Mouse (Mus musculus): ENCODE measurements at regions not wholly inside any gene's neighbourhood (a gene's known extent, or its start where the extent isn't known, plus 50 kb on each side); places are given as distances from the start of the nearest gene placed in this dataset.

- H3K27me3 ChIP-seq = no peaks in the 10 kb centered on the region
- no peak overlapping the region for H3K27ac ChIP-seq
- ATAC-seq (ENCODE audit: insufficient number of reproducible peaks, insufficient read depth, low FRiP score, low TSS enrichment) = no peak
- H3K4me2 ChIP-seq (replicated peaks) = no peak overlapping the region
- no peaks in the 10 kb centered on the region for H3K9me3 ChIP-seq
- WGBS = 83% methylated on average over 8 of the region's 8 CpGs
- no peaks in the 10 kb centered on the region for H3K4me1 ChIP-seq
- no peak overlapping the region for H3K9ac ChIP-seq
- no peaks in the 10 kb centered on the region for H3K36me3 ChIP-seq
- no peak overlapping the region for H3K4me3 ChIP-seq
Measured at GRCm38 (mm10) chr1:129100997-129101396, 172.1 kb upstream of the Thsd7b start.

GRCm38 (mm10) chr1:129078274-129078673, 194.8 kb upstream of the Thsd7b start:
- Histone ChIP-seq H3K9ac (no peak overlapping the region), H3K4me2 (replicated peaks) (no peak overlapping the region), H3K4me3 (no peak overlapping the region), H3K36me3 (no peaks in the 10 kb centered on the region), H3K4me1 (no peaks in the 10 kb centered on the region), H3K27me3 (no peaks in the 10 kb centered on the region), H3K27ac (no peak overlapping the region), H3K9me3 (no peaks in the 10 kb centered on the region)
- no peak for ATAC-seq (ENCODE audit: insufficient number of reproducible peaks, insufficient read depth, low FRiP score, low TSS enrichment)
- 63% methylated on average over 3 of the region's 3 CpGs for WGBS

GRCm38 (mm10) chr1:129057182-129057581, 215.9 kb upstream of the Thsd7b start:
- Histone ChIP-seq H3K4me1 (no peaks in the 10 kb centered on the region), H3K36me3 (no peaks in the 10 kb centered on the region), H3K4me3 (no peak overlapping the region), H3K4me2 (replicated peaks) (no peak overlapping the region), H3K27ac (no peak overlapping the region), H3K9ac (no peak overlapping the region), H3K27me3 (no peaks in the 10 kb centered on the region), H3K9me3 (no peaks in the 10 kb centered on the region)
- no peak for ATAC-seq (ENCODE audit: insufficient number of reproducible peaks, insufficient read depth, low FRiP score, low TSS enrichment)
- WGBS = 80% methylated on average over 6 of the region's 6 CpGs

GRCm38 (mm10) chr1:129055252-129055651, 217.8 kb upstream of the Thsd7b start:
- Histone ChIP-seq H3K9ac (no peak overlapping the region), H3K9me3 (no peaks in the 10 kb centered on the region), H3K36me3 (no peaks in the 10 kb centered on the region), H3K27ac (no peak overlapping the region), H3K27me3 (no peaks in the 10 kb centered on the region), H3K4me2 (replicated peaks) (no peak overlapping the region), H3K4me3 (no peak overlapping the region), H3K4me1 (no peaks in the 10 kb centered on the region)
- ATAC-seq (ENCODE audit: insufficient number of reproducible peaks, insufficient read depth, low FRiP score, low TSS enrichment) = no peak

GRCm38 (mm10) chr1:129033707-129034106, 239.4 kb upstream of the Thsd7b start:
- no peaks in the 10 kb centered on the region for H3K9me3 ChIP-seq
- no peak overlapping the region for H3K4me2 ChIP-seq (replicated peaks)
- ATAC-seq (ENCODE audit: insufficient number of reproducible peaks, insufficient read depth, low FRiP score, low TSS enrichment) = no peak
- H3K36me3 ChIP-seq = no peaks in the 10 kb centered on the region
- WGBS = 76% methylated on average over 5 of the region's 5 CpGs
- no peak overlapping the region for H3K4me3 ChIP-seq
- no peaks in the 10 kb centered on the region for H3K4me1 ChIP-seq
- no peak overlapping the region for H3K9ac ChIP-seq
- no peak overlapping the region for H3K27ac ChIP-seq
- no peaks in the 10 kb centered on the region for H3K27me3 ChIP-seq

- H3K36me3 ChIP-seq = no peaks in the 10 kb centered on the region
- H3K4me3 ChIP-seq = no peak overlapping the region
- no peaks in the 10 kb centered on the region for H3K27me3 ChIP-seq
- no peak overlapping the region for H3K27ac ChIP-seq
- H3K4me1 ChIP-seq = no peaks in the 10 kb centered on the region
- 52% methylated on average over 1 of the region's 1 CpGs for WGBS
- H3K9ac ChIP-seq = no peak overlapping the region
- H3K4me2 ChIP-seq (replicated peaks) = no peak overlapping the region
- no peaks in the 10 kb centered on the region for H3K9me3 ChIP-seq
- no peak for ATAC-seq (ENCODE audit: insufficient number of reproducible peaks, insufficient read depth, low FRiP score, low TSS enrichment)
Measured at GRCm38 (mm10) chr1:129005899-129006298, 267.2 kb upstream of the Thsd7b start.

- no peaks in the 10 kb centered on the region for H3K4me1 ChIP-seq
- H3K27ac ChIP-seq = no peak overlapping the region
- H3K9me3 ChIP-seq = no peaks in the 10 kb centered on the region
- H3K4me3 ChIP-seq = no peak overlapping the region
- no peaks in the 10 kb centered on the region for H3K27me3 ChIP-seq
- WGBS = 67% methylated on average over 2 of the region's 2 CpGs
- no peaks in the 10 kb centered on the region for H3K36me3 ChIP-seq
- no peak overlapping the region for H3K9ac ChIP-seq
- no peak overlapping the region for H3K4me2 ChIP-seq (replicated peaks)
- ATAC-seq (ENCODE audit: insufficient number of reproducible peaks, insufficient read depth, low FRiP score, low TSS enrichment) = no peak
Measured at GRCm38 (mm10) chr1:129002286-129002685, 270.8 kb upstream of the Thsd7b start.

- H3K4me2 ChIP-seq (replicated peaks) = no peak overlapping the region
- no peak overlapping the region for H3K27ac ChIP-seq
- H3K9ac ChIP-seq = no peak overlapping the region
- no peaks in the 10 kb centered on the region for H3K4me1 ChIP-seq
- no peak overlapping the region for H3K4me3 ChIP-seq
- H3K36me3 ChIP-seq = no peaks in the 10 kb centered on the region
- ATAC-seq (ENCODE audit: insufficient number of reproducible peaks, insufficient read depth, low FRiP score, low TSS enrichment) = no peak
- no peaks in the 10 kb centered on the region for H3K27me3 ChIP-seq
- H3K9me3 ChIP-seq = no peaks in the 10 kb centered on the region
Measured at GRCm38 (mm10) chr1:129001766-129002165, 271.3 kb upstream of the Thsd7b start.

GRCm38 (mm10) chr1:128999741-129000517, 273.2 kb upstream of the Thsd7b start:
- WGBS = 63% methylated on average over 5 of the region's 5 CpGs
- H3K27me3 ChIP-seq = no peaks in the 10 kb centered on the region
- ATAC-seq (ENCODE audit: insufficient number of reproducible peaks, insufficient read depth, low FRiP score, low TSS enrichment) = no peak

GRCm38 (mm10) chr1:128994655-128995054, 278.4 kb upstream of the Thsd7b start:
- Histone ChIP-seq H3K4me1 (no peaks in the 10 kb centered on the region), H3K27ac (no peak overlapping the region), H3K4me3 (no peak overlapping the region), H3K36me3 (no peaks in the 10 kb centered on the region), H3K9ac (no peak overlapping the region), H3K4me2 (replicated peaks) (no peak overlapping the region), H3K9me3 (no peaks in the 10 kb centered on the region), H3K27me3 (no peaks in the 10 kb centered on the region)
- 78% methylated on average over 6 of the region's 6 CpGs for whole genome bisulfite sequencing
- ATAC-seq (ENCODE audit: insufficient number of reproducible peaks, insufficient read depth, low FRiP score, low TSS enrichment) = no peak

More at GRCm38 (mm10) chr1:128999741-129000517, 273.2 kb upstream of the Thsd7b start:
- Histone ChIP-seq H3K9me3 (no peaks in the 10 kb centered on the region), H3K4me3 (no peak overlapping the region), H3K4me1 (no peaks in the 10 kb centered on the region), H3K9ac (no peak overlapping the region), H3K4me2 (replicated peaks) (no peak overlapping the region), H3K36me3 (no peaks in the 10 kb centered on the region), H3K27ac (no peak overlapping the region)

GRCm38 (mm10) chr1:128983411-128983810, 289.7 kb upstream of the Thsd7b start:
- Histone ChIP-seq H3K27ac (no peak overlapping the region), H3K9me3 (no peaks in the 10 kb centered on the region), H3K4me3 (no peak overlapping the region), H3K27me3 (no peaks in the 10 kb centered on the region), H3K36me3 (no peaks in the 10 kb centered on the region), H3K9ac (no peak overlapping the region), H3K4me1 (no peaks in the 10 kb centered on the region), H3K4me2 (replicated peaks) (no peak overlapping the region)
- WGBS = 85% methylated on average over 2 of the region's 2 CpGs
- no peak for ATAC-seq (ENCODE audit: insufficient number of reproducible peaks, insufficient read depth, low FRiP score, low TSS enrichment)

- Histone ChIP-seq H3K36me3 (no peaks in the 10 kb centered on the region), H3K4me1 (no peaks in the 10 kb centered on the region), H3K4me3 (no peak overlapping the region), H3K9me3 (no peaks in the 10 kb centered on the region), H3K9ac (no peak overlapping the region), H3K27me3 (no peaks in the 10 kb centered on the region), H3K27ac (no peak overlapping the region), H3K4me2 (replicated peaks) (no peak overlapping the region)
- no peak for ATAC-seq (ENCODE audit: insufficient number of reproducible peaks, insufficient read depth, low FRiP score, low TSS enrichment)
- whole genome bisulfite sequencing = 75% methylated on average over 1 of the region's 1 CpGs
Measured at GRCm38 (mm10) chr1:128975586-128975985, 297.5 kb upstream of the Thsd7b start.

Measured in embryonic facial prominence, embryonic 12.5 days (tissue).